ENCODE assay signal across 18 mouse cellular contexts in the genomic region with DNA sequence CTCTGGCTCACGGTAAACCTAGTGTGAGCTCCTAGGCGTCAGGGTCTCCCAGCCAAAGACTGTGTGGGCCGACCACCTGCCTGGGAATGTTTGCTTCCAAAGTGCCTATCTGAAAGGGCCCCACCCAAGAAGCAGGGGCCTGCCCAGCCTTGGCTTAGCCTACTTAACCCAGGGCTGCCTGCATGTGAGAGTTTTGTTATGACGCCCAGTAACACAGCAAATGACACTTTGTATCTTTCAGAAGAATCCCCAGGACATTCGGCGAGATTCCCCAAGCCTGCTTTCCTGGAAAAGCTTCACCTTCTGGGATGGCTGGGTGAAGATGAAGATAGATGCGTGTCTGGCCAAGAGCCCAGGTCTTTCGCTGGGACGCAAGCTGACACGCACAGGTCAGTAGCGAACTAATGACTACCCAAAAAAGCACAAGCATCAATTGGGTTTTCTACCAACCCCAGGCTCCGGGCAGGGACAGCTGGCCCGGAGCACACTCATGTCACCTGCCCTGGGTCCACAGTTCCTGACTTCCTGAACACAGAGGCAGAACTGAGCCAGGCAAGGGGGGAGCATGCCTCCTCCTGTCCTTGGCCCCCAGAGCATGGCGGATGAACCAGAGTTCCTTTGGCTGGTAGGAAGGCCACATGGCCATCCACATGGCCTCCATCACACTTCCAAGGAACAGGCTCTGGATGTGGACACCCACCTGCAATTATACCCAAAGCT. TPM values are rescaled to one million over a fixed set of nuclear protein-coding genes. Genes with fewer than 3 reads are reported as not detected.
DNase-seq lines count a peak whose midpoint lies in the region; ATAC-seq and TF ChIP-seq lines count a peak whose summit lies in the region.
"Had no signal": no experiment of that assay in that cellular context is flagged by ENCODE, and none has a peak within 500 bp of the region (broad histone marks: within the 10 kb centered on the region; RNA-seq: fewer than 3 reads in every experiment).

No protein-coding gene starts in this region.

- WGBS in forebrain, embryonic 13.5 days = 87% methylated on average over 14 of the region's 14 CpGs
- WGBS in forebrain, postnatal 0 days = 82% methylated on average over 14 of the region's 14 CpGs
- 90% methylated on average over 14 of the region's 14 CpGs for WGBS in embryonic facial prominence, embryonic 10.5 days
- 59% methylated on average over 14 of the region's 14 CpGs for WGBS in stomach, postnatal 0 days

- no peak overlapping the region for H3K4me3 ChIP-seq in forebrain, embryonic 13.5 days
- H3K4me3 ChIP-seq in forebrain, postnatal 0 days (ENCODE audit: low read depth, low read length) = no peak overlapping the region
- H3K4me3 ChIP-seq in left cerebral cortex, adult 2 months = no peak overlapping the region
- H3K4me3 ChIP-seq in embryonic facial prominence, embryonic 10.5 days = no peak overlapping the region
- no peak overlapping the region for H3K4me3 ChIP-seq in stomach, postnatal 0 days (ENCODE audit: low read depth, low read length)
- H3K4me3 ChIP-seq: heart, embryonic 15.5 days; kidney, embryonic 15.5 days; liver, embryonic 13.5 days; myocyte had no signal

- H3K9ac ChIP-seq in forebrain, embryonic 13.5 days = no peak overlapping the region
- H3K9ac ChIP-seq in forebrain, postnatal 0 days = no peak overlapping the region
- H3K9ac ChIP-seq in stomach, postnatal 0 days (ENCODE audit: low read length) = 0 out of 2 replicates have a peak overlapping the region, but pooled peaks have one; percentile 23
- H3K9ac ChIP-seq: heart, embryonic 15.5 days; hindbrain, embryonic 14.5 days; kidney, embryonic 15.5 days; liver, embryonic 13.5 days had no signal

- peaks cover 65% of the 10 kb centered on the region for H3K4me1 ChIP-seq in forebrain, embryonic 13.5 days
- peaks cover 29% of the 10 kb centered on the region for H3K4me1 ChIP-seq in forebrain, postnatal 0 days (ENCODE audit: insufficient read depth)
- H3K4me1 ChIP-seq in embryonic facial prominence, embryonic 10.5 days = peaks cover 70% of the 10 kb centered on the region
- peaks cover 12% of the 10 kb centered on the region for H3K4me1 ChIP-seq in stomach, postnatal 0 days (replicated peaks; ENCODE audit: control insufficient read depth, insufficient read depth)

- DNase-seq in forebrain, postnatal 0 days = no peak
- DNase-seq in left cerebral cortex, adult 2 months (ENCODE audit: extremely low spot score in 1 of 2, low spot score in 2 of 2) = no peak
- DNase-seq in left cerebral cortex, adult 8-10 months (ENCODE audit: low spot score in 2 of 2) = no peak
- no peak for DNase-seq in embryonic facial prominence, embryonic 10.5 days (ENCODE audit: low spot score)
- DNase-seq in stomach, postnatal 0 days (ENCODE audit: low spot score) = no peak
- no peak for DNase-seq in MN1 (ENCODE audit: low spot score)
- DNase-seq: adrenal gland, postnatal 36 days; gastrocnemius, postnatal 36 days; liver, embryonic 13.5 days; lung, postnatal 10 days; right cerebral cortex, postnatal 14 days had no signal

- TF ChIP-seq CTCF in forebrain, postnatal 0 days (IDR thresholded peaks at IDR 0.05; ENCODE audit: low read depth) = no peak
- no peak for TF ChIP-seq CTCF in left cerebral cortex, adult 2 months (IDR thresholded peaks at IDR 0.05)
- TF ChIP-seq CTCF in stomach, postnatal 0 days (IDR thresholded peaks at IDR 0.05; ENCODE audit: low read depth) = no peak

- no peaks in the 10 kb centered on the region for H3K9me3 ChIP-seq in forebrain, embryonic 13.5 days (replicated peaks)
- H3K9me3 ChIP-seq in forebrain, postnatal 0 days (ENCODE audit: low read length) = no peaks in the 10 kb centered on the region
- no peaks in the 10 kb centered on the region for H3K9me3 ChIP-seq in embryonic facial prominence, embryonic 10.5 days
- H3K9me3 ChIP-seq in stomach, postnatal 0 days (ENCODE audit: control insufficient read depth, low read length) = no peaks in the 10 kb centered on the region
- H3K9me3 ChIP-seq: heart, embryonic 15.5 days; kidney, embryonic 15.5 days; liver, embryonic 13.5 days had no signal

- intact Hi-C loops in left cerebral cortex, adult 2 months (cut with DNase I) = loop anchor here (1.0 kb wide), 1 partner anchor 43 kb away; no protein-coding TSS in a partner anchor

- H3K4me2 ChIP-seq in forebrain, embryonic 13.5 days = no peak overlapping the region
- no peak overlapping the region for H3K4me2 ChIP-seq in forebrain, postnatal 0 days (ENCODE audit: low read depth)
- H3K4me2 ChIP-seq in stomach, postnatal 0 days (replicated peaks; ENCODE audit: low read depth) = no peak overlapping the region
- H3K4me2 ChIP-seq: heart, embryonic 15.5 days; hindbrain, embryonic 14.5 days; kidney, embryonic 15.5 days; liver, embryonic 13.5 days; midbrain, embryonic 11.5 days had no signal

- no peak for TF ChIP-seq EP300 in stomach, postnatal 0 days (optimal IDR thresholded peaks at IDR 0.05)

- no peaks in the 10 kb centered on the region for H3K36me3 ChIP-seq in forebrain, embryonic 13.5 days (ENCODE audit: poor library complexity, severe bottlenecking)
- H3K36me3 ChIP-seq in forebrain, postnatal 0 days (ENCODE audit: insufficient read depth) = no peaks in the 10 kb centered on the region
- 0 out of 2 replicates have a peak, but pooled peaks cover 4% of the 10 kb centered on the region for H3K36me3 ChIP-seq in embryonic facial prominence, embryonic 10.5 days (replicated peaks)
- H3K36me3 ChIP-seq in stomach, postnatal 0 days (ENCODE audit: control insufficient read depth, insufficient read depth, low read length) = no peaks in the 10 kb centered on the region
- H3K36me3 ChIP-seq: heart, embryonic 15.5 days; kidney, embryonic 15.5 days; liver, embryonic 13.5 days had no signal

- no peaks in the 10 kb centered on the region for H3K27me3 ChIP-seq in forebrain, embryonic 13.5 days
- H3K27me3 ChIP-seq in forebrain, postnatal 0 days (ENCODE audit: insufficient read depth, low read length) = no peaks in the 10 kb centered on the region
- no peaks in the 10 kb centered on the region for H3K27me3 ChIP-seq in embryonic facial prominence, embryonic 10.5 days (replicated peaks; ENCODE audit: low read depth, poor library complexity, severe bottlenecking)
- H3K27me3 ChIP-seq in stomach, postnatal 0 days (ENCODE audit: control insufficient read depth, insufficient read depth, low read length) = no peaks in the 10 kb centered on the region
- H3K27me3 ChIP-seq: heart, embryonic 15.5 days; kidney, embryonic 15.5 days; liver, embryonic 13.5 days had no signal

- H3K27ac ChIP-seq in forebrain, embryonic 13.5 days = 0 out of 2 replicates have a peak overlapping the region, but pooled peaks have one; percentile 8
- H3K27ac ChIP-seq in forebrain, postnatal 0 days (ENCODE audit: low read depth, low read length) = no peak overlapping the region
- H3K27ac ChIP-seq in left cerebral cortex, adult 2 months = peak overlapping the region; percentile 64
- peak overlapping the region; percentile 85 for H3K27ac ChIP-seq in embryonic facial prominence, embryonic 10.5 days (replicated peaks)
- no peak overlapping the region for H3K27ac ChIP-seq in stomach, postnatal 0 days (replicated peaks)
- H3K27ac ChIP-seq: heart, embryonic 15.5 days; hindbrain, embryonic 14.5 days; liver, embryonic 13.5 days had no signal

- ATAC-seq in forebrain, embryonic 13.5 days = no peak
- no peak for ATAC-seq in forebrain, postnatal 0 days
- no peak for ATAC-seq in stomach, postnatal 0 days (ENCODE audit: low FRiP score, low TSS enrichment)
- ATAC-seq: activated CD4-positive, CD25-positive, alpha-beta regulatory T cell, adult 4 months had no signal

RNA-seq across cellular contexts. Expression of a gene that starts 7.9 kb away (rescaled TPM):
- polyA plus RNA-seq in forebrain, embryonic 13.5 days (2015; fragmentation: Nextera tagmentation; extraction: Ambion mirVana) = 34.5 and 38.7 TPM in 2 replicates
- 47.5 and 66.5 TPM in 2 replicates for total RNA-seq in forebrain, postnatal 0 days (2014; rRNA removed)
- polyA plus RNA-seq in forebrain, postnatal 0 days (2015; fragmentation: Nextera tagmentation; extraction: Ambion mirVana) = 47.6 and 50.8 TPM in 2 replicates
- total RNA-seq in left cerebral cortex, adult 2 months (2021) = 10 to 100 TPM; 52.3 to 54.9 TPM
- total RNA-seq in left cerebral cortex, adult 8-10 months (2022) = 10 to 100 TPM; 58.8 to 68.2 (median 62.5) TPM
- 13.7 and 17.7 TPM in 2 replicates for polyA plus RNA-seq in embryonic facial prominence, embryonic 10.5 days (2016; fragmentation: Nextera tagmentation; extraction: Ambion mirVana)
- polyA plus RNA-seq in stomach, postnatal 0 days (2015; fragmentation: Nextera tagmentation; extraction: Ambion mirVana) = 21.5 and 26.7 TPM in 2 replicates

RNA-seq across cellular contexts. Expression of a gene that starts 46.7 kb away (rescaled TPM):
- polyA plus RNA-seq in forebrain, embryonic 13.5 days (2015; fragmentation: Nextera tagmentation; extraction: Ambion mirVana) = 38.7 and 45.2 TPM in 2 replicates
- 35.0 and 47.2 TPM in 2 replicates for total RNA-seq in forebrain, postnatal 0 days (2014; rRNA removed)
- 53.4 and 61.4 TPM in 2 replicates for polyA plus RNA-seq in forebrain, postnatal 0 days (2015; fragmentation: Nextera tagmentation; extraction: Ambion mirVana)
- total RNA-seq in left cerebral cortex, adult 2 months (2021) = 10 to 100 TPM; 24.4 to 33.8 TPM
- 10 to 100 TPM; 29.9 to 37.3 (median 33.4) TPM for total RNA-seq in left cerebral cortex, adult 8-10 months (2022)
- polyA plus RNA-seq in embryonic facial prominence, embryonic 10.5 days (2016; fragmentation: Nextera tagmentation; extraction: Ambion mirVana) = 35.4 and 36.9 TPM in 2 replicates
- 8.1 and 9.5 TPM in 2 replicates for polyA plus RNA-seq in stomach, postnatal 0 days (2015; fragmentation: Nextera tagmentation; extraction: Ambion mirVana)

RNA-seq across cellular contexts. Expression of a gene that starts 46.8 kb away (rescaled TPM):
- polyA plus RNA-seq in forebrain, embryonic 13.5 days (2015; fragmentation: Nextera tagmentation; extraction: Ambion mirVana) = 12.4 and 14.3 TPM in 2 replicates
- total RNA-seq in forebrain, postnatal 0 days (2014; rRNA removed) = 5.7 and 6.0 TPM in 2 replicates
- polyA plus RNA-seq in forebrain, postnatal 0 days (2015; fragmentation: Nextera tagmentation; extraction: Ambion mirVana) = 12.9 and 13.1 TPM in 2 replicates
- 1 to 10 TPM; 5.6 to 5.7 TPM for total RNA-seq in left cerebral cortex, adult 2 months (2021)
- 1 to 10 TPM; 5.3 to 6.3 (median 5.9) TPM for total RNA-seq in left cerebral cortex, adult 8-10 months (2022)
- polyA plus RNA-seq in embryonic facial prominence, embryonic 10.5 days (2016; fragmentation: Nextera tagmentation; extraction: Ambion mirVana) = 9.7 and 11.2 TPM in 2 replicates
- polyA plus RNA-seq in stomach, postnatal 0 days (2015; fragmentation: Nextera tagmentation; extraction: Ambion mirVana) = 10.5 and 10.9 TPM in 2 replicates

Comparison
In these comparisons a context has a peak if more than half of its experiments do, and no peak if none do; other contexts are left out.
1. H3K27ac ChIP-seq: peak in forebrain, embryonic 13.5 days (single experiment), left cerebral cortex, adult 2 months (single experiment) and embryonic facial prominence, embryonic 10.5 days (single experiment); none in forebrain, postnatal 0 days (single experiment) and stomach, postnatal 0 days (single experiment).